Mouse (Mus musculus) liver, adult (tissue): ENCODE measurements around the gene Tuba1a.

Experiments used
- GATA4 ChIP-seq: IDR thresholded peaks from 2 replicates; pipeline ENCODE4 v1.6.1; 2014; ENCODE audit warnings: mild to moderate bottlenecking, low read length; ENCODE audit not compliant: insufficient replicate concordance

Gene Tuba1a

GRCm38 (mm10) chr15:98989701-98990430 lies 36.4 kb upstream of the Tuba1a start:
- TF ChIP-seq GATA4: no peak

- TF ChIP-seq GATA4: no peak
Observed at GRCm38 (mm10) chr15:98988787-98989186, 35.3 kb upstream of the Tuba1a start.

- no peak for TF ChIP-seq GATA4
Observed at GRCm38 (mm10) chr15:98987661-98988181, 34.2 kb upstream of the Tuba1a start.

- TF ChIP-seq GATA4: no peak
Observed at GRCm38 (mm10) chr15:98987077-98987630, 33.7 kb upstream of the Tuba1a start.

DNA sequence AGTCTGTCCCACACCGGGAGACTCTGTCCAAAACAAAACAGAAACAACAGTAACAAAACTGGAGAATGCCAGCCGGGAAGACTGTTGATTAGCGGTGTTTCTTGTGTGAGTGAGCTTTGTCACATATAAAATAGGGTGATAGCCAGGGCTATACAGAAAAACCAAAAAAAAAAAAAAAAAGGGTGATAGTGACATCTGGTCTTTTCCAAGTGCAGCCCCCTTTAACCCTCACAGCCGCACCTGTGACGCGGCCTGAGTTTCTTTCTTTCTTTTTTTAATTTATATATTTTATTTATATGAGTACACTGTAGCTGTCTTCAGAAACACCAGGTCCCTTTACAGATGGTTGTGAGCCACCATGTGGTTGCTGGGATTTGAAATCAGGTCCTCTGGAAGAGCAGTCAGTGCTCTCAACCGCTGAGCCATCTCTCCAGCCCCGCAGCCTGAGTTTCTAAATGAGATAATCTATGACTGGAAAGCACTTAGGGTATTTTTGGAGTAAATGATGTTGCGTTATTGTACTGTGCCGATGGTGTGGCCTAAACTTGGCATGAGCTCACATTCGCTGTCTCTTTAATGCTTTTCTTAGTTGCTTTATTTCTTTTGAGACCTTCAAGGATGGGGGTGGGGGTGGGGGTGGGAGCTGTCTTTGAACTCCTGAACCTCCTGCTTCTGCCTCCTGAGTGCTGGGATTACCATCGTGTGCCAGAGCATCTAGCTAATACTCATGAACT lies 32.6 kb upstream of the Tuba1a start:
- no peak for TF ChIP-seq GATA4

- TF ChIP-seq GATA4: no peak
Observed at GRCm38 (mm10) chr15:98985240-98985981, 31.9 kb upstream of the Tuba1a start.

GRCm38 (mm10) chr15:98984681-98985080 lies 31.2 kb upstream of the Tuba1a start:
- no peak for TF ChIP-seq GATA4

- no peak for TF ChIP-seq GATA4
Observed at GRCm38 (mm10) chr15:98983431-98984081, 30.1 kb upstream of the Tuba1a start.

DNA sequence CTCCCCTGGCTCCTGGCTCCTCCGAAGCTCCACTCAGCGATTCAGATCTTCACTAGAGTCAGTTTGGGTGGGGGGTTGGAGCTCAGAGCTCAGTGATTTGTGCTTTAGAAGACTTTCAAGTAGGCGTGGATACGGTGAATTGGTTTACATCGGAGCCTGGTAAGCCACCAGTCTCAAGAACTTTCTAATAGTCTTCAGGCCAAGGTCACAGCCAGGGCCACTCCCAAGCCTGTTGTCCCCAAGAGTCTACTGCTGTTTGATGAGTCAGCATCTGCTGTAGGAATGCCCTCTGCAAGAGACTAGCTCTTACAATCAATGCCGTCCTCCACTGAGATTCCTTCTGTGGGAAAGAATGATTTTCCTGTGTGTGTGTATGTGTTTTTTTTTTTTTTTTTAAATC lies 28.6 kb upstream of the Tuba1a start:
- no peak for TF ChIP-seq GATA4

GRCm38 (mm10) chr15:98980012-98980614 lies 26.6 kb upstream of the Tuba1a start:
- no peak for TF ChIP-seq GATA4

DNA sequence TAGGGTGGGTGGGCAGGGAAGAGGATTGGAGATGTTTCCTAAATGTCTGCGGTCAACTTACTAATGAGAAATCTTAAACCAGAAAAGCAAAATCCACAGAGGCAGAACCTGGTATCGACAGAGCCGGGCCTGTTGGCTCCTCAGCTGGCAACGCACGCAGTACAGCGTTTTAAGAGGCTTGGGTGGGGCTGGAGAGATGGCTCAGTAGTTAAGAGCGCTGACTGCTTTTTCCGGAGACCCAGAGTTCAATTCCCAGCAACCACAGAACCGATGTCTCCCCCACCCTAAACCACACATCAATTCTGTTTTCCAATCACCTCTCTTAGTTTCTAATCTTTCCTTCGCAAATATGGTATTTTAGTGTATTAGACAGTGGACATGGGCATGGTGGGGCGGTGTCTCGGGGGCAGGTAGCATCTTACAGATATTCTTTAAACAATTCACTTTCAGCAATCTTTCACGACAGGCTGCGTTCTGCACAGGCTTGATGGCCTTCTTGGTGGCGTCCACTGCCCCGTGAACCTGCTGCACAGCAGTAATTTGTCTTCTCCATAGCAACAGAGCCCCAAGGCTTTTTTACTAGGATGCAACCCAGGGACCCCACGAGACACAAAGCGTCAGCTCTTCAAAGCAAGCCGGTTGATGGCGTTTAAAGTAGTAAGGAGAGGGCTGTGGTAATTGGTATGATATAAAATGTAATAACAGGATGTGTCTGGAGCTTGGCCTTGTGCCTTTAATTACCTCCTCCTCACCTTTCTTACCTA lies 25.1 kb upstream of the Tuba1a start:
- no peak for TF ChIP-seq GATA4

DNA sequence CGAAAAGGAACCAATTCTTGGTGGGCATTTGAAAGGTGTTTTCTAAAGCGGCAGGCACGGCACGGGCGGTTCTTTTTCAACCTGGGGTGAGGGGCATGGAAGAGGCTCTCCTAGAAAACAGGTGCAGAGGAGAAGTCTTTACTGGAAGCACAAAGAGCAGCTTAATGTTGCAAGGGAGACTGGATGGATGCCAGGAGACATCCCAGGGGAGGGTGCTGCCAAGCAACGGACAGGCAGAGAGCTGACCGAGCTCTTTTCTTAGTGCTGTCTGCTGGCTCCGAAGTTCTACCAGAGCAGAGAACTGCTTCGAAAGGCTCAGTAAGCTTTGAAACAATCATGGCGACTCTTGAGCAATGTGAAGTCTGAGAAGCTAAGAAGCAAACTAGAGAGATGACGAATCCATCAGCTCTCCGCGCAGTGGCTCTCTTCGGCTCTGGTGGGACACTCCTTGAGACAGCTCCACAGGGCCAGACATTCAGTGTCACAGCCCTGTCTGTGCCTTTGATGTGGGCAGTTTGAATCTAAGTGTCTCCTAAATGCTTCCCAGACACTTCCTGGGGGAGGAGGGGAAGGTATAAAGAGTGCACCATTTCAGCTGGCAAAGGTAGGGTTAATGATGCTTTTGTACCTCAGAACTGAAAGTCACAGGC lies 24.4 kb upstream of the Tuba1a start:
- no peak for TF ChIP-seq GATA4
